Mouse (Mus musculus) cortical plate, adult 2 months (tissue): Measurements from ENCODE around the gene Serpinb1c.

Source experiments
- CTCF ChIP-seq: fragments of 200-500 bp; IDR thresholded peaks from 2 replicates; pipeline ENCODE4 v1.5.1; 2011; ENCODE audit warnings: mild to moderate bottlenecking, control low read depth, low read length; ENCODE audit not compliant: insufficient read depth; ENCODE audit errors: extremely low read depth
- POLR2A ChIP-seq: fragments of 200-500 bp; IDR thresholded peaks from 2 replicates; pipeline ENCODE4 v1.6.1; 2011; ENCODE audit warnings: mild to moderate bottlenecking, low read length, control low read depth; ENCODE audit not compliant: insufficient read depth; ENCODE audit errors: extremely low read depth

DNA sequence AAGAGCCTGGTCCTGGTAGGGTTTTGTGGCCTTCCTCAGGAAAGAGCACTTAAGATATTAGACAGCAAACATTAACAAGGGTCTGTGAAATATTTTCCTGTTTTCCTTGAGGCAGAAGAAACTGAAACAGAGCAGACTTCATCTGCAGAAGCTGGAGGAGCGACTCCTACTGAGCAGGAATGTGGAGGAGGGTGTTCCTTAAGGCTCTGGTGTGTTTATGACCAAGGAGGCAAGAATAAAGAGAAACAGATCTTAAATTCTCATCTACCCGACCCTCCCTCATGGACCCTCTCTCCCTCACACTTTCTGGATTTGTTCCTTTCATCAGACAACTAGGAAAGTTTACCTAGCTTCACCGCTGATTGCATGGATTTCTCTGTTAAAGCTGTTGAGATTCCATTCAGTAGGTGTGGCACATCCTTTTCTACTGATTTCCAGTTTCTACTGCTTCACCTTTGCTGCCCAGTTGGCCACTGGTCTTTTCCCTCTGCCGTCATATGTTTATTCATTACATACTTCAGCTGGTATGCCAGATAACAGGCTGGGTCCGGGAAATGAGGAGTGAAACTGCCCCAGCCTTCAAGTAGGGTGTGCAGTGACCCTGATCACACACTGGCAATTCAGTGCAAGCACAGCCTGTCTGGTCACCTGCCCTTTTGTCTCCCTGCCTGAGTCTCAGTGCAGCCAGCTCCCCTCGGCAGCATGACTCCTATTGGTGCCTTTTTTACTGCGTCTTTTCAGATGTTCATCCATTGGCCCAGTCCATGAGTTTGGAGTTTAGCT, 26.8 kb upstream of the Serpinb1c start:
- TF ChIP-seq POLR2A, result no peak
- TF ChIP-seq CTCF, result no peak
